Mouse (Mus musculus): ENCODE measurements around the gene Mkrn3.
A peak's percentile ranks its signal among the peaks of the same experiment; 100 is the strongest.

The Mkrn3 gene

GRCm38 (mm10) chr7:62419493-62420360 is at the start of gene Mkrn3:
Gene Mkrn3, minus strand, starts transcription at chr7:62420139.
- peak; percentile 38 to 40 for DNase-seq (ENCODE audit: low spot score in 2 of 2)

GRCm38 (mm10) chr7:62463878-62464755 is 44.2 kb upstream of the Mkrn3 start, which contains the start of gene Peg12:
Gene Peg12, minus strand, starts transcription at chr7:62464510.
- DNase-seq (ENCODE audit: low spot score in 2 of 2) = peak; percentile 6

GRCm38 (mm10) chr7:62463007-62463877 is 43.3 kb upstream of the Mkrn3 start:
- DNase-seq (ENCODE audit: low spot score in 2 of 2) = no peak

GRCm38 (mm10) chr7:62462229-62463006 is 42.5 kb upstream of the Mkrn3 start:
- DNase-seq (ENCODE audit: low spot score in 2 of 2) = no peak

GRCm38 (mm10) chr7:62452353-62452752 is 32.4 kb upstream of the Mkrn3 start:
- no peak for DNase-seq (ENCODE audit: low spot score in 2 of 2)

GRCm38 (mm10) chr7:62445431-62446165 is 25.7 kb upstream of the Mkrn3 start:
- no peak for DNase-seq (ENCODE audit: low spot score in 2 of 2)

GRCm38 (mm10) chr7:62436394-62436793 is 16.5 kb upstream of the Mkrn3 start:
- DNase-seq (ENCODE audit: low spot score in 2 of 2) = no peak

- no peak for DNase-seq (ENCODE audit: low spot score in 2 of 2)
Measured at GRCm38 (mm10) chr7:62433243-62433642, 13.3 kb upstream of the Mkrn3 start.

GRCm38 (mm10) chr7:62428337-62428736 is 8.4 kb upstream of the Mkrn3 start:
- DNase-seq (ENCODE audit: low spot score in 2 of 2) = no peak

- no peak for DNase-seq (ENCODE audit: low spot score in 2 of 2)
Measured at GRCm38 (mm10) chr7:62423210-62423609, 3.3 kb upstream of the Mkrn3 start.

GRCm38 (mm10) chr7:62420566-62420965 is 627 bp upstream of the Mkrn3 start:
- DNase-seq (ENCODE audit: low spot score in 2 of 2) = no peak

GRCm38 (mm10) chr7:62419105-62419492 is 840 bp downstream of the Mkrn3 start:
- no peak for DNase-seq (ENCODE audit: low spot score in 2 of 2)

- DNase-seq (ENCODE audit: low spot score in 2 of 2) = no peak
Measured at GRCm38 (mm10) chr7:62418346-62418745, 1.6 kb downstream of the Mkrn3 start.

GRCm38 (mm10) chr7:62416173-62416572 is 3.8 kb downstream of the Mkrn3 start:
- DNase-seq (ENCODE audit: low spot score in 2 of 2) = no peak

- no peak for DNase-seq (ENCODE audit: low spot score in 2 of 2)
Measured at GRCm38 (mm10) chr7:62415222-62415621, 4.7 kb downstream of the Mkrn3 start.

- no peak for DNase-seq (ENCODE audit: low spot score in 2 of 2)
Measured at GRCm38 (mm10) chr7:62407803-62408202, 12.1 kb downstream of the Mkrn3 start.

- DNase-seq (ENCODE audit: low spot score in 2 of 2) = no peak
Measured at GRCm38 (mm10) chr7:62406573-62407050, 13.3 kb downstream of the Mkrn3 start.

GRCm38 (mm10) chr7:62392202-62392601 is 27.7 kb downstream of the Mkrn3 start:
- no peak for DNase-seq (ENCODE audit: low spot score in 2 of 2)

- no peak for DNase-seq (ENCODE audit: low spot score in 2 of 2)
Measured at GRCm38 (mm10) chr7:62388291-62388690, 31.6 kb downstream of the Mkrn3 start.

- no peak for DNase-seq (ENCODE audit: low spot score in 2 of 2)
Measured at GRCm38 (mm10) chr7:62382391-62382790, 37.5 kb downstream of the Mkrn3 start.
